Mouse (Mus musculus): ENCODE results near the gene Maco1.

GRCm38 (mm10) chr4:134867661-134868060 is 14.5 kb upstream of the Maco1 start:
- TF ChIP-seq CTCF (IDR thresholded peaks at IDR 0.05; ENCODE audit: borderline replicate concordance, control insufficient read depth, extremely low read depth, insufficient read depth, low read length, poor library complexity) (no peak), POLR2A (IDR thresholded peaks at IDR 0.05; ENCODE audit: control insufficient read depth, extremely low read depth, insufficient read depth, low read length, poor library complexity) (no peak)
